Mouse (Mus musculus) embryonic fibroblast, embryonic 13.5 days (primary cell): ENCODE results near the gene Arih2. TPM values are rescaled to one million over a fixed set of nuclear protein-coding genes. Genes with fewer than 3 reads are reported as not detected.
A peak's percentile ranks its signal among the peaks of the same experiment; 100 is the strongest.

Experiments used
- H3K27ac ChIP-seq: 2 replicates; pipeline ENCODE4 v1.5.1; 2012; ENCODE audit warnings: low read length, control low read depth, inconsistent platforms; ENCODE audit not compliant: insufficient read depth
- H3K4me1 ChIP-seq: 2 replicates; pipeline ENCODE4 v1.6.1; 2011; ENCODE audit warnings: low read length; ENCODE audit not compliant: control insufficient read depth, insufficient read depth
- H3K4me3 ChIP-seq: 2 replicates; pipeline ENCODE4 v1.5.1; 2011; ENCODE audit warnings: mild to moderate bottlenecking, control low read depth, low read length; ENCODE audit not compliant: insufficient read depth
- CTCF ChIP-seq: IDR thresholded peaks from 2 replicates; pipeline ENCODE4 v1.5.1; 2011; ENCODE audit warnings: mild to moderate bottlenecking, control low read depth, low read length, moderate library complexity, borderline replicate concordance; ENCODE audit not compliant: insufficient read depth
- POLR2A ChIP-seq: IDR thresholded peaks from 2 replicates; pipeline ENCODE4 v1.6.1; 2011; ENCODE audit warnings: low read depth, mild to moderate bottlenecking, control low read depth, low read length, moderate library complexity
- polyA plus RNA-seq: library from polyadenylated mRNA; stranded (reverse); fragments of >200 nt; gene quantifications from 2 replicates; pipeline ENCODE4 v1.2.4, GENCODE M21; 2011; ENCODE audit warnings: low read depth; ENCODE audit not compliant: missing spikeins, insufficient read length

The Arih2 gene
- polyA plus RNA-seq, 1 experiment: 73.9 TPM

DNA sequence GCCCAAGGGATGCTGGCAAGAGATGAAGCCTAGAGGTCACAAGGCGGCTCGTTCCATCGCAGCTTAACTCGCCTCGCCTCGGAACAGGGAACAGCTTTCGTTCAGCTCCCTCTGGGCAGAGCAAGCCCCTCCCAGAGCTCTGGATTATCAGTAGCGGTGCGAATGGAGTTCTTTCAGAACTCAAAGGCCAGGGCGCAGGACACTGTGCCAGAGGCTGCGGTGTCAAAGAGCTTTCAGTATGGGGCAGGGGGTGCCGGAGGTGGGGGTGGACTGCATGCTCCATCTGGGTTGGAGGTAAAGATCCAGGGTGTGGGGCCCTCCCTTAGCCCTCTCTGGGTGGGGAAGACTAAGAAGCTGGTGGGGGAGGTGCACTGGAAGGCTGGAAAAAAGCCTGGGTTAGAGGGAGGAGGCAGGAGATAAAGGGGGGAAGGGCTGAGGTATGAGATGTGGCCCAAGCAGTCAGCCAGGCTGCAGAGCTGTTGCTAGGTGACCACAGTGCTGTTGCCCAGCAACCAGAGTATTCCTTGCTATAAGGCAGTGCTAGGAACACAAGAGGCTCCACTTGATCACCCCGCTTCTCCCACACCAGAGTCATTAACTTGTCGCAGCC, 61.5 kb downstream of the Arih2 start:
- Histone ChIP-seq H3K27ac (no peak overlapping the region), H3K4me1 (peaks cover 5% of the 10 kb centered on the region; the same call in 1 of the 2 replicates), H3K4me3 (no peak overlapping the region)
- TF ChIP-seq POLR2A (no peak), CTCF (no peak)

- Histone ChIP-seq H3K4me1 (0 out of 2 replicates have a peak, but pooled peaks cover 5% of the 10 kb centered on the region), H3K27ac (no peak overlapping the region), H3K4me3 (no peak overlapping the region)
- TF ChIP-seq POLR2A (no peak), CTCF (no peak)
Observed at GRCm38 (mm10) chr9:108579344-108579690, 69.9 kb downstream of the Arih2 start.

DNA sequence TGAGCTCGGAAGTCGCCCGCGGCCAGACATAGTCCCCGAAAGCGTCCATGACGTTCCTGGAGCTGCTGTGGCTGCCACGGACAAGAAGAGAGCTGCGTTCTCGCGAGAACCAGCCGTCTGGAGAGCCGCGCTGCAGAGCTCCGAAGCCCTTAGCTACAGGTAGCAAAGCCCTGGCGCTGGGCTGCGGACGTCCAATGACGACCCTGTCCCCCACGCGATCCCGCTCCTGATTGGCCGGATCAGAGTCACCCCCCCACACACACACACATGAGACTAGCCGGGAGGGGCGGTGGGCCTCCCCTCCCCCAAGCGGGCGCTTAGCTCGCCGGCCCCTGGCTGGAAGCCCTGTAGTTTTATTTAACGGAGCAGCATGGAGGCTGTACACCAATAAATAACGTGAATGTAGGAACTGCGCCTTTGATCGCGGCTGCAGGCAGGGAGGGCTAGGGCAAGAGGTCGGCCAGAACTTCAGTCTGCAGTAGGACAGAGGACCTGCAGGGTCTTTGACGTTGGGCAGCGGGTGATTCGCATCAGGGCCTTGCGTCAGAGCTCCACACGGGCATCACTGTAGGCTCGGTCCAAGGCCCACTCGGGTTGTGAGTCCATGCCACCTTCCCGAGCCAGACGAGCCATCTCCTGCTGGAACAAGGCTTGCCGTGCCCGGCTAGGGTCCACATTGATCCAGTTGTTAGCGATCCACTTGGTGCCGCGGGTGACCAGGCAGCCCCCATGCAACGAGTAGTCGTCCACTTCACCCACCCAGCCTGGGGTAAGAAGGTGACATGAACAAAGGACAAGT, 70.4 kb downstream of the Arih2 start, which contains the start of gene Wdr6:
Gene Wdr6 (minus strand): TSS at position 195 of the 799 bp plus-strand sequence.
- peak within 1 kb of the TSS; percentile 80 for H3K4me3 ChIP-seq
- H3K4me1 ChIP-seq: 0 out of 2 replicates have a peak, but pooled peaks cover 5% of the 10 kb centered on the region
- TF ChIP-seq CTCF: no peak
- TF ChIP-seq POLR2A: peak; percentile 88
- H3K27ac ChIP-seq: peak within 1 kb of the TSS; percentile 6; the same call in 1 of the 2 replicates

DNA sequence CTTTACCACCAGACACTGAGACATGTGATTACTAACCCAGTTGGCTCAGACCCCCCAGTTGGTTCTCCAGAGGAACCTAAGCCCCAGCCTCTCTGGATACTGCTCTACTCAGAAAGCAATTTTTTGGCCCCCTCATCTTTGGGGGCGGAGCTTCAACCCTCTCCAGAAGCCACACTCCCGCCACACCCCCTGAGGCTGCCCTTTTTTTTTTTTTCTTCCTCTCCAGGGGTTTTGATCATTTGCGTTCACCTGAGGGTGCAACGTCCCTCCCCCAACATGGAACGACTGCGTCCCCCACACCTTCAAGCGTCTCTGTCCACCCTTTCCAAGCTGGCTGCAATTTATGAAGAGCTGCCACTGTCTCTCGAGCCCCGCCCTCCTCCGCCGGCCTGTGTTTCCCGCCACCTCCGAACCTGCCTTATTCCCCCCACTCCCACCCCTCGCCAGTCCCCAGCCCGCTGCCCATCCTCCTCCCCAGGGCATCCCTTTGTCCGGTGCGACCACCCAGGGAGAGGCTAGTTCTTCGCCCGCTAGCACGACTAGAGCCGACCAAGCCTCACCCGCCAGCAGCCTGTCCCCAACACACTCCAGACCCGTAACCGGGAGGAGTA, 71.1 kb downstream of the Arih2 start:
- 0 out of 2 replicates have a peak, but pooled peaks cover 5% of the 10 kb centered on the region for H3K4me1 ChIP-seq
- no peak for TF ChIP-seq CTCF
- no peak for TF ChIP-seq POLR2A
- H3K4me3 ChIP-seq: peak overlapping the region; percentile 80
- no peak overlapping the region for H3K27ac ChIP-seq

DNA sequence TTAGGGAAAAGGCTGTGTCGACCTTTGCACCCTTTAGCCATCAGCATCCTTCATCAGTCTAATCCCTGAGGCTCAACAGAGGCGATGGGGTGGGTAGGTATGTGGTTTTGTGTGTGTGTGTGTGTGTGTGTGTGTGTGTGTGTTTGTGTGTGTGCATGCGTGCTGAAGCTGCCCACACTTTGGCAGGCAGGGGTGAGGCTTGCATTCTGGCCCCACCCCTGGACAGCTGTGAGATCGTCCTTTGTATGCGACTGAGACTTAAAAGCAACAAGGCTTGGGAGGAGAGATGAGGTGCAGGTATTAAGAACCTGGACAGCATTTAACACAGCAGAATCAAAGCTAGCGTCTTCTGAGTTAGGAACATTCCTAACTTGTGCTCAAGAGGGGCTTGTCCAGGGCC, 72.2 kb downstream of the Arih2 start:
- no peak for TF ChIP-seq CTCF
- TF ChIP-seq POLR2A: no peak
- Histone ChIP-seq H3K4me1 (0 out of 2 replicates have a peak, but pooled peaks cover 5% of the 10 kb centered on the region), H3K27ac (no peak overlapping the region)

DNA sequence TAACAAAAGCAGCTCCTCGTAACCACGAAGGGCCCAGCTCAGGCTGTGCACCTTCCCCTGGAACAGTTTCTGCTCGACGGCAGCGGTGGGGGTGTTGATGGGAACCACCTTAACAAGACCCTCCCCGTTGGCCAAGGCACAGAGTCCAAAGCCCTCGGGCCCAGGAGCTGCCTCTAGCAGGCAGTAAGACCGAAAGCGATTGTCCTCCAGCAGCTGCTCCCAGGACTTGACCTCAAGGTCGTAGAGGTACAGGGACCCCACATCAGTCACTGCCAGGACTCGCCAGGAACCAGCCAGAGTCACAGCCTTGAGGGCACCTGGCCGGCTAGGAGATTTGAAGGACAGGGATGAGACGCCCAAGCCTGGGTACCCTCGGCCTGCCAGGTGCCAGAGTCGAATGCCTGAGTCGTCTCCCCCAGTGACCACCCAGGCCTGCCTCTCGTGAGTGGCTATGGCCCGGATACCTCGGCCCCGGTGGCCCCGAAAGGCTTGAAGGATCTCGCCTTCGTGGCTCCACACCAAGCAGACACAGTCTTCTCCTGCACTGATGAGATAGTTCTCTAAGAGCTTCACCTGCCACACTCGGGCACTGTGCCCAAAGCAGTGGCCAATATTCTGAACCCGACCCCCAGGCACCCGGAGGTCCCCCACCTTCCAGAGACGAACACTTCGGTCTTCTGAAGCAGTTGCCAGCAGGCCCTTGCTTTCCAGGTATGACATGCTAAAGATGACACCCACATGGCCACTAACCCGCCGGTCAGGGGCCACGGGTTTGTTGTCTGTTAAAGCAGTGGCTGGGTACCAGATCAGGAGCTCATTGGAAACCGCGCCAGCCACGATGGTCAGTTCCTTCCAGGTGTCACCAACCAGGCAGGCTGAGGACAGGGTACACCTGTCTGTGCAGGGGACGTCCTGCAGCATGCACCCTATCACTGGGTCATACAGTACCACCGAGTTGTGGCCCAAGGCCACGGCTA, 73.6 kb downstream of the Arih2 start:
- no peak for TF ChIP-seq CTCF
- no peak for TF ChIP-seq POLR2A
- Histone ChIP-seq H3K4me3 (no peak overlapping the region), H3K4me1 (0 out of 2 replicates have a peak, but pooled peaks cover 5% of the 10 kb centered on the region), H3K27ac (no peak overlapping the region)

More for the DNA sequence above, 72.2 kb downstream of the Arih2 start:
- no peak overlapping the region for H3K4me3 ChIP-seq

DNA sequence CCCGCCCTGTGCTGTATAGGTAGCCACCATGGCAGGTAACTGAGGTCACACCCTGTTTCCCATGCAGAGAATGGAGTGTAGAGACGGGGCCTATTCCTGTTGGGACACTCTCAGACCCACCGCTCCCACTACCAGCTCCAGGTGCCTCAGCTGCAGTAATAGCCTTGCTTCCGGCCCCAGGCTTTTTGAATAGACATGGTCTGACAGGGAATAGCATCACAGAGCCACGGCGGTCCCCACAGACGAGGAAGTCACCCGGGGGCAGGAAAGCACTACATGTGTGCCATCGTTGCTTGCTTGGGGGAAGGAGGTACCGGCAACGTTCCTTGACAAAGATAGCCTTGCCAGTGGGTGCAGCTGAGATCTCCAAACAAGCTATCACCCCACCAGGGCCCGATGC, 74.3 kb downstream of the Arih2 start:
- TF ChIP-seq POLR2A (no peak), CTCF (no peak)
- Histone ChIP-seq H3K27ac (no peak overlapping the region), H3K4me1 (0 out of 2 replicates have a peak, but pooled peaks cover 5% of the 10 kb centered on the region), H3K4me3 (no peak overlapping the region)

DNA sequence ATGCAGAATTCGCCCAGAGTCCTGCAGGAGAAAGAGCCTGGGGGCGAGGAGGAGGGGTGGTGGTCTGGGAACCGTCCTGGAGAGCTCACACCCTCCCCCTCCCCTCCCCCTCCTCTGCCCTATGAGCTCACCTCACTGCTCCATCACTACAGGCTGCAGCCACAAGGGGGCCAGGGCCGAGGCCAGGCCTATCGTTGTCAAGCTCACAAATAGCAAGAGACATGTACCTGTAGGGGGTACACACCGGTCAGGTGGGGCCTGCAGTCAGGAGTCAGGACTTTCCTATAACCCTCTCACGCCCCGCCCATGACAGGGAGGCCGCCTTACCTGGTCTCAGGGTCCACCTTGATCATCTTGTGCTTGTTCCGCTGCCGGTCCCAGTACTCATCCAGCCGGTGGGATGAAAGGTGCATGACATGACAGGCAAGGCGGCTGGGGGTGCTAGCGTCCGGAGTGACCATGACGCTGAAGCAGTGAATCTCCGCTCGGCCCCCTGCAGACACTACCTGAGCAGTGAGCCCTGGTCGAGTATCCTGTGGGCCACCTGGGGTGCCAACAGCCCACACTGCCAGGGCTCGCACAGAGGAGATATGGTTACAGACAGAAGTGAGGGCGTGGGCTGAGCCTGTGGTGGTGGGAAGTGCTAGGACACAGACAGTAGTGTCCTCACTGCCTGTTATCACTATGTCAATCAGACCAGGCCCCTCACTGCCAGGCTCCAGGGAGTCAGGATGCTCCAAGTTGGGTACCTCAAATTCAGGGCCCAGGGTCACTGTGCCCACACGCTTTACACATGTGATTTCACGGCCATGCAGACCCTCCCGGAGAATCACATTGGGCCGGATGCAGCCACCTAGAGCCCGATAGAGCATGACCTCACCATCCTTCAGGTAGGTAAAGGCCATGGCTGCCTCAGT, 75.2 kb downstream of the Arih2 start:
- Histone ChIP-seq H3K27ac (no peak overlapping the region), H3K4me1 (0 out of 2 replicates have a peak, but pooled peaks cover 5% of the 10 kb centered on the region), H3K4me3 (no peak overlapping the region)
- TF ChIP-seq POLR2A: no peak
- TF ChIP-seq CTCF: peak; percentile 54; the same call in 1 of the 2 replicates

GRCm38 (mm10) chr9:108572321-108572720, 76.9 kb downstream of the Arih2 start:
- TF ChIP-seq POLR2A (no peak), CTCF (no peak)
- 0 out of 2 replicates have a peak, but pooled peaks cover 5% of the 10 kb centered on the region for H3K4me1 ChIP-seq
- H3K4me3 ChIP-seq: no peak overlapping the region
- no peak overlapping the region for H3K27ac ChIP-seq
